In the genomic region with DNA sequence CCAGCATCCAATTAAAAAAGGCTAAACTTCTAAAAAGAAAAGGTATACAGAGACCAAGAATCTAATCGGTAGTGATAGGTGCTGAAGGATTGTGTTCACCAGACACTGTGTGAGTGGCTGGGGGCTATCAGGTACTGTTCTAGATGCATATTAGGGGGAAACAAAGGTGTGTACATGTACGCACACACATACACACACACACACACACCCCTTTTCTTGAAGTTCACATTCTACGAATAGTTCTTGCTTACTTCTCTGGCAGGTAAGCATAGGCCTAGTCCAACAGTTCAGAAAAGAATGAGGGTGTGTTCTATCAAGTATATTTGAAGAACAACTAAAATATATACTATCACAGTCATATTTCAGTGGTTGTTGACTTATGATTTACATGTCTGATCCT, we compare ENCODE assay signal across 27 mouse cellular contexts.
"Had no signal": no experiment of that assay in that cellular context is flagged by ENCODE, and none has a peak within 500 bp of the region (broad histone marks: within the 10 kb centered on the region; RNA-seq: fewer than 3 reads in every experiment).

No protein-coding gene starts in this region.

- H3K4me3 ChIP-seq: left cerebral cortex, adult 2 months; limb, embryonic 10.5 days; limb, embryonic 12.5 days; limb, embryonic 13.5 days; limb, embryonic 15.5 days; liver, embryonic 12.5 days; liver, embryonic 13.5 days; liver, embryonic 15.5 days; lung, embryonic 15.5 days; megakaryocyte, embryonic 14.5 days; midbrain, embryonic 12.5 days; myocyte; neural tube, embryonic 12.5 days; neural tube, embryonic 13.5 days had no signal

- ATAC-seq: liver, embryonic 12.5 days; liver, postnatal 0 days had no signal

- H3K9me3 ChIP-seq: limb, embryonic 10.5 days; limb, embryonic 12.5 days; limb, embryonic 13.5 days; limb, embryonic 15.5 days; liver, embryonic 12.5 days; liver, embryonic 13.5 days; liver, embryonic 15.5 days; lung, embryonic 15.5 days; megakaryocyte, embryonic 14.5 days; midbrain, embryonic 12.5 days; neural tube, embryonic 12.5 days; neural tube, embryonic 13.5 days had no signal

- H3K27ac ChIP-seq: left cerebral cortex, adult 2 months; limb, embryonic 10.5 days; limb, embryonic 12.5 days; limb, embryonic 13.5 days; limb, embryonic 15.5 days; liver, embryonic 12.5 days; liver, embryonic 13.5 days; liver, embryonic 14.5 days; liver, embryonic 15.5 days; lung, embryonic 15.5 days; macrophage; midbrain, embryonic 12.5 days; neural tube, embryonic 12.5 days; neural tube, embryonic 13.5 days had no signal

- H3K4me1 ChIP-seq: limb, embryonic 10.5 days; limb, embryonic 12.5 days; limb, embryonic 13.5 days; limb, embryonic 15.5 days; liver, embryonic 12.5 days; liver, embryonic 13.5 days; liver, embryonic 15.5 days; lung, embryonic 15.5 days; megakaryocyte, embryonic 14.5 days; neural tube, embryonic 12.5 days; neural tube, embryonic 13.5 days had no signal

- H3K4me2 ChIP-seq: limb, embryonic 12.5 days; limb, embryonic 13.5 days; limb, embryonic 15.5 days; liver, embryonic 11.5 days; liver, embryonic 12.5 days; liver, embryonic 13.5 days; liver, embryonic 15.5 days; lung, embryonic 14.5 days; lung, embryonic 15.5 days; midbrain, embryonic 12.5 days; neural tube, embryonic 12.5 days; neural tube, embryonic 13.5 days had no signal

- H3K9ac ChIP-seq: limb, embryonic 12.5 days; limb, embryonic 13.5 days; limb, embryonic 15.5 days; liver, embryonic 12.5 days; liver, embryonic 13.5 days; liver, embryonic 14.5 days; liver, embryonic 15.5 days; liver, postnatal 0 days; lung, embryonic 14.5 days; lung, embryonic 15.5 days; midbrain, embryonic 12.5 days; neural tube, embryonic 12.5 days; neural tube, embryonic 13.5 days had no signal

- H3K27me3 ChIP-seq: limb, embryonic 12.5 days; limb, embryonic 13.5 days; limb, embryonic 15.5 days; liver, embryonic 12.5 days; liver, embryonic 13.5 days; liver, embryonic 15.5 days; lung, embryonic 15.5 days; midbrain, embryonic 12.5 days; neural tube, embryonic 12.5 days; neural tube, embryonic 13.5 days had no signal

- DNase-seq: layer of hippocampus, postnatal 36 days; left cerebral cortex, postnatal 4 days; liver; liver, embryonic 13.5 days; liver, postnatal 0 days; lung, adult 18-20 months; lung, adult 2 months; lung, embryonic 14.5 days; lung, postnatal 10 days; lung, postnatal 36 days; lung, postnatal 4 days had no signal

- H3K36me3 ChIP-seq: limb, embryonic 10.5 days; liver, embryonic 12.5 days; liver, embryonic 13.5 days; liver, embryonic 15.5 days; lung, embryonic 15.5 days; midbrain, embryonic 12.5 days; neural tube, embryonic 12.5 days; neural tube, embryonic 13.5 days had no signal
